Comparison of ENCODE assay signal across 10 mouse cellular contexts in genomic region chr12:81971884-81972362, GRCm38 (mm10).
DNase-seq lines count a peak whose midpoint lies in the region; TF ChIP-seq lines count a peak whose summit lies in the region.
"Had no signal": no experiment of that assay in that cellular context is flagged by ENCODE, and none has a peak within 500 bp of the region (broad histone marks: within the 10 kb centered on the region; RNA-seq: fewer than 3 reads in every experiment).

No protein-coding gene starts in this region.

- no peaks in the 10 kb centered on the region for H3K27me3 ChIP-seq in heart, embryonic 10.5 days (ENCODE audit: insufficient read depth, poor library complexity, severe bottlenecking)
- no peaks in the 10 kb centered on the region for H3K27me3 ChIP-seq in forebrain, embryonic 10.5 days (ENCODE audit: poor library complexity, severe bottlenecking)

- no peak overlapping the region for H3K4me3 ChIP-seq in heart, embryonic 10.5 days
- H3K4me3 ChIP-seq in bone marrow macrophage, adult 2 months (ENCODE audit: insufficient read depth, low read length), result peak overlapping the region; percentile 54
- no peak overlapping the region for H3K4me3 ChIP-seq in forebrain, embryonic 10.5 days
- H3K4me3 ChIP-seq: erythroblast, embryonic 14.5 days had no signal

- H3K4me1 ChIP-seq in heart, embryonic 10.5 days, result peaks cover 23% of the 10 kb centered on the region
- H3K4me1 ChIP-seq in bone marrow macrophage, adult 2 months (ENCODE audit: control insufficient read depth, insufficient read depth, low read length), result peaks cover 35% of the 10 kb centered on the region
- H3K4me1 ChIP-seq in forebrain, embryonic 10.5 days, result no peaks in the 10 kb centered on the region

- no peak overlapping the region for H3K27ac ChIP-seq in heart, embryonic 10.5 days
- H3K27ac ChIP-seq in bone marrow macrophage, adult 2 months (ENCODE audit: insufficient read depth, low read depth, low read length), result peak overlapping the region; percentile 95
- no peak overlapping the region for H3K27ac ChIP-seq in forebrain, embryonic 10.5 days

- peak; percentile 89 for DNase-seq in heart, adult 11 months
- no peak for DNase-seq in heart, embryonic 10.5 days (ENCODE audit: low spot score)
- DNase-seq in 3134 (ENCODE audit: extremely low read depth, insufficient read length, low spot score), result peak; percentile 77
- peak; percentile 60 for DNase-seq in lung, postnatal 14 days
- no peak for DNase-seq in c-Kit-positive CD71-positive TER-119-positive erythroid progenitor cells, embryonic 14.5 days (ENCODE audit: low spot score)
- no peak for DNase-seq in forebrain, embryonic 10.5 days (ENCODE audit: extremely low spot score, low spot score)
- DNase-seq in testis, postnatal 14 days (ENCODE audit: low spot score), result no peak
- DNase-seq: kidney, postnatal 14 days had no signal

- no peak for TF ChIP-seq CTCF in bone marrow macrophage, adult 2 months (IDR thresholded peaks at IDR 0.05; ENCODE audit: low read depth, low read length)

- WGBS in heart, embryonic 10.5 days, result 85% methylated on average over 8 of the region's 8 CpGs
- WGBS in forebrain, embryonic 10.5 days, result 85% methylated on average over 8 of the region's 8 CpGs

- no peak for TF ChIP-seq POLR2A in bone marrow macrophage, adult 2 months (IDR thresholded peaks at IDR 0.05; ENCODE audit: borderline replicate concordance, low read depth, low read length)

- H3K36me3 ChIP-seq in heart, embryonic 10.5 days, result peaks cover 79% of the 10 kb centered on the region
- peaks cover 87% of the 10 kb centered on the region for H3K36me3 ChIP-seq in forebrain, embryonic 10.5 days (replicated peaks)

- no peaks in the 10 kb centered on the region for H3K9me3 ChIP-seq in heart, embryonic 10.5 days
- H3K9me3 ChIP-seq in forebrain, embryonic 10.5 days, result no peaks in the 10 kb centered on the region

Comparison
In these comparisons a context has a peak if more than half of its experiments do, and no peak if none do; other contexts are left out.
1. DNase-seq: peak in heart, adult 11 months (single experiment), 3134 (single experiment) and lung, postnatal 14 days (single experiment); none in heart, embryonic 10.5 days (single experiment), c-Kit-positive CD71-positive TER-119-positive erythroid progenitor cells, embryonic 14.5 days (single experiment), forebrain, embryonic 10.5 days (single experiment) and testis, postnatal 14 days (single experiment).